ENCODE assay signal across 21 mouse cellular contexts in genomic region chr17:29824512-29825120, GRCm38 (mm10).
DNase-seq lines count a peak whose midpoint lies in the region; ATAC-seq lines count a peak whose summit lies in the region.
"Had no signal": no experiment of that assay in that cellular context is flagged by ENCODE, and none has a peak within 500 bp of the region (broad histone marks: within the 10 kb centered on the region; RNA-seq: fewer than 3 reads in every experiment).

No protein-coding gene starts in this region.

- no peak for ATAC-seq in heart, embryonic 12.5 days (ENCODE audit: insufficient number of reproducible peaks, low FRiP score)
- ATAC-seq: forebrain, embryonic 13.5 days; hindbrain, postnatal 0 days; intestine, embryonic 16.5 days; midbrain, embryonic 16.5 days had no signal

- no peaks in the 10 kb centered on the region for H3K36me3 ChIP-seq in heart, embryonic 12.5 days
- H3K36me3 ChIP-seq: limb, embryonic 12.5 days; liver, embryonic 13.5 days; lung, embryonic 15.5 days had no signal

- DNase-seq in heart, adult 18-20 months, result peak; percentile 63
- no peak for DNase-seq in heart, postnatal 25 days (ENCODE audit: low spot score)
- DNase-seq in adipocyte (ENCODE audit: low spot score), result peak; percentile 42
- peak; percentile 68 to 70 for DNase-seq in heart, postnatal 10 days
- DNase-seq in cerebellum, adult 11-12 months, result no peak
- DNase-seq in frontal cortex, adult 2 months (ENCODE audit: extremely low spot score in 1 of 2, low spot score in 1 of 2), result no peak
- no peak for DNase-seq in c-Kit-positive CD71-positive TER-119-positive erythroid progenitor cells, embryonic 14.5 days (ENCODE audit: low spot score)
- DNase-seq: embryo, embryonic 11 days; gastrocnemius, adult 2 months; kidney, postnatal 25 days; layer of hippocampus, postnatal 36 days; liver, embryonic 13.5 days; thymus, adult 2 months had no signal

- peaks cover 20% of the 10 kb centered on the region for H3K4me1 ChIP-seq in heart, embryonic 12.5 days (replicated peaks)
- H3K4me1 ChIP-seq: limb, embryonic 12.5 days had no signal

- H3K27ac ChIP-seq in heart, embryonic 12.5 days (ENCODE audit: poor library complexity, severe bottlenecking), result peak overlapping the region; percentile 67; the same call in 1 of the 2 replicates
- H3K27ac ChIP-seq: forebrain, embryonic 13.5 days; layer of hippocampus, adult 2 months; limb, embryonic 12.5 days; liver, embryonic 13.5 days; lung, embryonic 15.5 days had no signal

- 0 out of 2 replicates have a peak, but pooled peaks cover 14% of the 10 kb centered on the region for H3K27me3 ChIP-seq in heart, embryonic 12.5 days (replicated peaks)
- H3K27me3 ChIP-seq: lung, embryonic 15.5 days had no signal

- H3K4me2 ChIP-seq in heart, embryonic 12.5 days, result no peak overlapping the region
- H3K4me2 ChIP-seq: forebrain, embryonic 13.5 days; limb, embryonic 12.5 days; liver, embryonic 13.5 days; lung, embryonic 15.5 days had no signal

- no peaks in the 10 kb centered on the region for H3K9me3 ChIP-seq in heart, embryonic 12.5 days (replicated peaks)
- H3K9me3 ChIP-seq: forebrain, embryonic 13.5 days; limb, embryonic 12.5 days; liver, embryonic 13.5 days; lung, embryonic 15.5 days had no signal

- no peak overlapping the region for H3K4me3 ChIP-seq in heart, embryonic 12.5 days
- H3K4me3 ChIP-seq: forebrain, embryonic 13.5 days; gastrocnemius, adult 2 months; layer of hippocampus, adult 2 months; limb, embryonic 12.5 days; liver, embryonic 13.5 days; lung, embryonic 15.5 days had no signal

- intact Hi-C loops in heart, postnatal 25 days (cut with DNase I), result loop anchor here (2.0 to 5.0 kb wide), 2 partner anchors 20 to 32 kb away; no protein-coding TSS in a partner anchor
- intact Hi-C loops in heart, postnatal 10 days (cut with DNase I), result no loop called here

- H3K9ac ChIP-seq in heart, embryonic 12.5 days, result no peak overlapping the region
- H3K9ac ChIP-seq: forebrain, embryonic 13.5 days; limb, embryonic 12.5 days; liver, embryonic 13.5 days; lung, embryonic 15.5 days had no signal

- 65% methylated on average over 4 of the region's 4 CpGs for WGBS in heart, embryonic 12.5 days

Comparison
In these comparisons a context has a peak if more than half of its experiments do, and no peak if none do; other contexts are left out.
1. DNase-seq: peak in heart, adult 18-20 months (2 of 2), adipocyte (single experiment) and heart, postnatal 10 days (2 of 2); none in heart, postnatal 25 days (single experiment), cerebellum, adult 11-12 months (single experiment), frontal cortex, adult 2 months (0 of 2) and c-Kit-positive CD71-positive TER-119-positive erythroid progenitor cells, embryonic 14.5 days (single experiment).